In the genomic region with DNA sequence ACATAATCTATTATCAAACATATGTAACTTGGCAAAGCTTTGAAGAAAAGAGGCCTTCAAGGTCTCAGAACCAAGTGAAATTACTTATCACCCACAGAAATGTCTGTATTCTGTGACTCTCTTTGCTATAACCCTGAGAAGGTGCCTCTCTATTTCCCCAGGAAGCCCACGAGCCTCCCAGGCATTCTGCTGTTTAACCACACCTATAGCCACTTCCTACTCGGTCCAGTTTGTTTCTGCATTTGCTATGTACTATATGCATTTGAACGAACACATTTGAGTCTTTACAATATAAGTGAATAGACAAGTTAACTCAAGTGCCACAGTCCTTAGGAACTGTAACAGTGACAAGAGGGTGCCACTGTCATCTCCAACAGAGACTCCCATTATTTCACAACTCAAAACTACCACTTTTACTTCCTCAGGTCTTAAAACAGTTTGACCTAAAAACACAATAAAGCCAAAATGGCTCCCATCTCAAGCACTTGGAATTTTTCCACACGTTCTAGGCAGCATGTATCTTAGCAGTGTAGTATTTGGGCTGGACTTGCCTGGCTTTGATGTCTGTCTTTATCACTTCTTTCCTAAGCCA, we compare ENCODE assay signal across 17 mouse cellular contexts.
"Had no signal": no experiment of that assay in that cellular context is flagged by ENCODE, and none has a peak within 500 bp of the region (broad histone marks: within the 10 kb centered on the region; RNA-seq: fewer than 3 reads in every experiment).

No protein-coding gene starts in this region.

- H3K27ac ChIP-seq: midbrain, embryonic 10.5 days; midbrain, embryonic 12.5 days; neural tube, embryonic 13.5 days; neural tube, embryonic 15.5 days had no signal

- H3K4me1 ChIP-seq: midbrain, embryonic 10.5 days; midbrain, embryonic 12.5 days; neural tube, embryonic 13.5 days; neural tube, embryonic 15.5 days had no signal

- H3K4me2 ChIP-seq: lung, embryonic 14.5 days; midbrain, embryonic 12.5 days; neural tube, embryonic 13.5 days; neural tube, embryonic 15.5 days had no signal

- H3K4me3 ChIP-seq: midbrain, embryonic 10.5 days; midbrain, embryonic 12.5 days; myocyte; neural tube, embryonic 13.5 days; neural tube, embryonic 15.5 days had no signal

- H3K9me3 ChIP-seq: midbrain, embryonic 10.5 days; midbrain, embryonic 12.5 days; neural tube, embryonic 13.5 days; neural tube, embryonic 15.5 days had no signal

- DNase-seq: lung, adult 18-20 months; lung, embryonic 14.5 days; lung, postnatal 10 days; lung, postnatal 4 days; retina, postnatal 1 day; right cerebral cortex, adult 18-20 months; right cerebral cortex, postnatal 25 days; spleen, adult 18-20 months; thymus, adult 2 months; thymus, postnatal 25 days; thymus, postnatal 4 days had no signal

- H3K9ac ChIP-seq: lung, embryonic 14.5 days; midbrain, embryonic 12.5 days; neural tube, embryonic 13.5 days; neural tube, embryonic 15.5 days had no signal

- H3K27me3 ChIP-seq: midbrain, embryonic 12.5 days; neural tube, embryonic 13.5 days; neural tube, embryonic 15.5 days had no signal

- ATAC-seq: midbrain, embryonic 16.5 days had no signal
